Mouse (Mus musculus): ENCODE data around the gene Tmprss9. TPM values are rescaled to one million over a fixed set of nuclear protein-coding genes. Genes with fewer than 3 reads are reported as not detected.
A peak's percentile ranks its signal among the peaks of the same experiment; 100 is the strongest.

Gene Tmprss9
- polyA plus RNA-seq, 1 experiment from 2014 or later: 0.07 TPM

DNA sequence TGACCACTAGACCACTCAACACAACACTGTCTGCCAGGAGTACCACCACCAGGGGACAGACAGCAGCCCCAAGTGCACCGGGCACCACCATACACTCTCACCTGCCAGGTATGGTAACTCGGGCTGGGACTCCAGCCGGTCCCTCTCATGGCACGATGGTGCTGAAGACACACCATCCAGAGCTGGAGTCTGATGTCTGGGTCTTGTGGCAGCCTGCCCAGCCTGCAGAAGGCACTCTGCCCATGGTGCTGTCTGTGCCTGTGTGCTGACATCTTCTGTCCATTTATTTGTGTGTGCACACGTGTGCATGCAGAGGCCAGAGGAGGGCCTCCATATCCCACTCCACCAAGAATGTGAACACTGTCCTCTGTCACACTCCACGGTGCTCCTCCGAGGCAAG is 23.5 kb downstream of the Tmprss9 start:
- Histone ChIP-seq H3K4me1 (peaks cover 20% of the 10 kb centered on the region), H3K9ac (no peak overlapping the region), H3K27me3 (replicated peaks) (peaks cover 11% of the 10 kb centered on the region), H3K27ac (replicated peaks) (no peak overlapping the region), H3K36me3 (peaks cover 16% of the 10 kb centered on the region), H3K9me3 (no peaks in the 10 kb centered on the region), H3K4me2 (no peak overlapping the region), H3K4me3 (no peak overlapping the region)
- ATAC-seq (ENCODE audit: extremely low read depth, insufficient number of reproducible peaks, low FRiP score, low TSS enrichment): no peak
- 84% methylated on average over 7 of the region's 7 CpGs for WGBS

DNA sequence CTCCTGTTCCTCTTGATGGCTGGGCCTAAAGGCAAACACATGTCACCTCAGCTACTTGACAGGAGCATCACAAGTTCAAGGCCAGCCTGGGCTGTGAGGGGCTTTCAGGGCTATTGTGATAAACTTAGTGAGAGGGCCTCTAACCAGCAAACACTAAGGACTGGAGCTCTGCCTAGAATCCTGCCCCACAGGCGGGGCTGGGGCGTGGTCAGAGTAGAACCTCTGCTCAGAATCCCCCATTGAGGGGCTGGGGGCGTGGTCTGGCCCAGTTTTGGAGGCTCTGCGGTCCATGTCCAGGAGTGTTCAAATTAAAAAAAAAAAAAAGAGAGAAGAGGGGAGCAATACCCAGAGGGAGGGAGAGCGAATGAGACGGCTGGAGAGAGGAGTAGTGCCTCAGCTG is 24.0 kb downstream of the Tmprss9 start:
- ATAC-seq (ENCODE audit: extremely low read depth, insufficient number of reproducible peaks, low FRiP score, low TSS enrichment): no peak
- 80% methylated on average over 6 of the region's 6 CpGs for WGBS
- H3K36me3 ChIP-seq: peaks cover 16% of the 10 kb centered on the region

DNA sequence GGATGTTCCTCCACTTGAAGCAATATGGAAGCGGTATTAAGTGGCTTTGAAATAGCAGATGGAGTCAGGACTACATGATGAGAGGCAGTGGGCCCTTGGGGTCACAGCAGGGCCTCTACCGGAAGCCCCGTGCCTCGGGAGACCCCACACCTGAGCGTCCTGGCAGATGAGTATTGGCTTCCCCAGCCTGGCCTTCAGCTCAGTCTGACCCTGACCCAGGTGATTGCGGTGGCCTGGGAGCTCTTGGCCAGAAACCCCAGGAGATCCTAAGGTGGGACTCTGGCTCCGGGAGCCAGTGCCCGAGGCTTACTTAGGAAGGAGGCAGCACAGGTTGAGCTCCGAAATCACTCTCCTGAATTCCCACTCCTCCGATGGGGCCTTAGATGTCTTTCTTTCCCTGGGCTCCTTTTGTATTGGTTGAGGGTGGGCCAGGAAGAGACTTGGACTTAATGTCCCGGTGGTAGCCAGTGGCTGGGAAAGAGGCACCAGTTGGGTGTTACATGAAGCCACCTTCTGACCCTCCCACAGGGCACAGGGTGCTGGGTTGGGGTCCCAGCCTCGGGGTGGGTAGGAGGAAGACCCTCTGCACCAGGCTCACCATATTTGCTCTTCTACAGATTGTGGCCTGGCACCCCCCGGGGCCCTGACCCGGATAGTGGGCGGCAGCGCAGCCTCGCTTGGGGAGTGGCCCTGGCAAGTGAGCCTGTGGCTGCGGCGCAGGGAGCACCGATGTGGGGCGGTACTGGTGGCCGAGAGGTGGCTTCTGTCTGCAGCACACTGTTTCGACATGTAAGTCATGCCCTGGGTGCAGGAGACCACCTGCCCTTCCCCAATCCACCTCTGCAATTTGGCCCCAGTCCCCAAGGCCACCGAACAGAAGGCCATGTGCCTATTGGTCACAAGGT is 25.2 kb downstream of the Tmprss9 start:
- WGBS: 64% methylated on average over 24 of the region's 24 CpGs
- 0 out of 2 replicates have a peak overlapping the region, but pooled peaks have one; percentile 33 for H3K9ac ChIP-seq

More for the DNA sequence above, 24.0 kb downstream of the Tmprss9 start:
- Histone ChIP-seq H3K4me2 (no peak overlapping the region), H3K4me1 (peaks cover 20% of the 10 kb centered on the region), H3K27me3 (replicated peaks) (peaks cover 5% of the 10 kb centered on the region), H3K9ac (no peak overlapping the region), H3K4me3 (no peak overlapping the region), H3K27ac (replicated peaks) (no peak overlapping the region), H3K9me3 (no peaks in the 10 kb centered on the region)

DNA sequence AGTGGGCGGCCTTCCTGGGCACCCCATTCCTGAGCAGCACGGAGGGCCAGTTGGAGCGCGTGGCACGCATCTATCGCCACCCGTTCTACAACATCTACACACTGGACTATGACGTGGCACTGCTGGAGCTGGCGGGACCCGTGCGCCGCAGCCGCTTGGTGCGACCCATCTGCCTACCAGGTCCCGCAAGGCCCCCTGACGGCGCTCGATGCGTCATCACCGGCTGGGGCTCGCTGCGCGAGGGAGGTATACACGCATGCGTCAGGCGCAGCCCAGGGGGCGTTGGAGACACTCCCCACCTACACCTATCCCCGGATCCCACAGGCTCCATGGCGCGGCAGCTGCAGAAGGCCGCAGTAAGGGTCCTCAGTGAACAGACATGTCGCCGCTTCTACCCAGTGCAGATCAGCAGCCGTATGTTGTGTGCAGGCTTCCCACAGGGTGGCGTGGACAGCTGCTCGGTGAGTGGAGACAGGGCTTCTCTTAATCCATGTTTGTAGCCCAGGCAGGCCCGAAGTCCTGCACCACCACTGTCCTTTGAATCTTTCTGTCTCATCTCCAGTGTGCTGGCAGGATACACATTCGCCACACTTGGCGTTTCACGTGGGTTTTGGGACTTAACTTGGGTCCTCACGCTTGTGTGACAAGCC is 26.3 kb downstream of the Tmprss9 start:
- no peak overlapping the region for H3K27ac ChIP-seq (replicated peaks)

More for the DNA sequence above, 25.2 kb downstream of the Tmprss9 start:
- Histone ChIP-seq H3K27me3 (replicated peaks) (no peaks in the 10 kb centered on the region), H3K27ac (replicated peaks) (no peak overlapping the region), H3K36me3 (peaks cover 16% of the 10 kb centered on the region), H3K4me3 (no peak overlapping the region), H3K4me1 (peaks cover 23% of the 10 kb centered on the region), H3K4me2 (no peak overlapping the region), H3K9me3 (no peaks in the 10 kb centered on the region)
- no peak for ATAC-seq (ENCODE audit: extremely low read depth, insufficient number of reproducible peaks, low FRiP score, low TSS enrichment)

DNA sequence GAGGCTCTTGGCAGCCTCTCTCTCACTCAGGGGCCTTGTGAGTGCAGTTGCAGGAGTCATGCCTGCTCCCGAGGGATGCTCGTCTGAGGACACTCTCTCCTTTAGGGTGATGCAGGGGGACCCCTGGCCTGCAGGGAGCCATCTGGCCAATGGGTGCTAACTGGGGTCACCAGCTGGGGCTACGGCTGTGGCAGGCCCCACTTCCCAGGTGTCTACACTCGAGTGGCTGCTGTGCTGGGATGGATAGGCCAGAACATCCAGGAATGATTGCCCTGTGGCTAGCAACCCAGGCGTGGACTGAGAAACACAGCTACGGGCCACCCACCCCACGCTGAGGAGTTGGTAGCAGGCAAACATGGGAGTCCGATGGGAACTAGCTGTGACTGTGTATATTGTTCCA is 27.4 kb downstream of the Tmprss9 start:
- Histone ChIP-seq H3K4me1 (peaks cover 23% of the 10 kb centered on the region), H3K9ac (peak overlapping the region; percentile 87), H3K4me2 (peak overlapping the region; percentile 95), H3K9me3 (no peaks in the 10 kb centered on the region), H3K27ac (replicated peaks) (no peak overlapping the region), H3K27me3 (replicated peaks) (no peaks in the 10 kb centered on the region), H3K36me3 (peaks cover 37% of the 10 kb centered on the region), H3K4me3 (peak overlapping the region; percentile 71)
- 85% methylated on average over 8 of the region's 8 CpGs for WGBS
- ATAC-seq (ENCODE audit: extremely low read depth, insufficient number of reproducible peaks, low FRiP score, low TSS enrichment): no peak

More for the DNA sequence above, 26.3 kb downstream of the Tmprss9 start:
- H3K4me3 ChIP-seq: peak overlapping the region; percentile 28
- peak overlapping the region; percentile 58 for H3K9ac ChIP-seq
- H3K4me2 ChIP-seq: peak overlapping the region; percentile 53
- 26% methylated on average over 41 of the region's 41 CpGs for WGBS
- peaks cover 23% of the 10 kb centered on the region for H3K4me1 ChIP-seq
- no peak for ATAC-seq (ENCODE audit: extremely low read depth, insufficient number of reproducible peaks, low FRiP score, low TSS enrichment)
- peaks cover 26% of the 10 kb centered on the region for H3K36me3 ChIP-seq
- no peaks in the 10 kb centered on the region for H3K9me3 ChIP-seq
- no peaks in the 10 kb centered on the region for H3K27me3 ChIP-seq (replicated peaks)

DNA sequence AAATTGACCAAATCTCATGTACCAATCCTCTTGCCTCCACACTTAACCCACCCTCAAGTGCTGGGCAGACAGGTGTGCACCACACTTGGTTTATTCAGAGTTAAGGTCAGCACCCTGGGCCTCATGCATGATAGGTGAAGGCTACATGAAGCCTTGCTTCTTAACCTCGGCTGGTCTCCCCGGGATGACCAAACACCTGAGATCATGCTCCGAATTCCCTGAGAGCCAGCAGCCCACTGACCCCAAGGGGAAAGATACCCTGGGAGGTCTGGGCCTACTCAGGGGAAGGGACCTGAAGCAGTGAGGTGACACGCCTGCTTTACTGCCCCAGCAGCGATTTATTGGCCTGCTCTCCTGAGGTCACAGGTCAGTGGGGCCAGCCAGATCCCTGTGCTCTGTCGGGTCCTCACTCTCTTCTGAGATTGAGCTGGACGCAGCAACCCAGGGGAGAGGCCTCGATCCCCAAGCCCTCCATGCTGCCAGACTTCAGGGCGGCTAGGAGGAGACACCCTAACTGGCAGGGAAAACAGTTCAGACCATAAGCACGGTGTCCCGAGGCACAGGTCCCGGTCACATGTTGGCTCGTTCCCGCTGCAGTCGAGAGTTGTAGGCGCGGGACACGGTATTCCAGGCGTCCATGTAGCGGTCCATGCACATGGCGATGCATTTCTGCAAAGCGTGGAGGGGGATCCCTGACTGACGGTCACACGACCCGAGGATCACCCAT is 28.1 kb downstream of the Tmprss9 start:
- H3K9ac ChIP-seq: peak overlapping the region; percentile 87
- peak overlapping the region; percentile 73 for H3K27ac ChIP-seq (replicated peaks)
- 15% methylated on average over 25 of the region's 25 CpGs for WGBS
- peak overlapping the region; percentile 95 for H3K4me2 ChIP-seq
- no peaks in the 10 kb centered on the region for H3K27me3 ChIP-seq (replicated peaks)
- H3K4me1 ChIP-seq: peaks cover 27% of the 10 kb centered on the region
- peak overlapping the region; percentile 71 for H3K4me3 ChIP-seq
- peaks cover 44% of the 10 kb centered on the region for H3K36me3 ChIP-seq
- H3K9me3 ChIP-seq: no peaks in the 10 kb centered on the region
- ATAC-seq (ENCODE audit: extremely low read depth, insufficient number of reproducible peaks, low FRiP score, low TSS enrichment): no peak

DNA sequence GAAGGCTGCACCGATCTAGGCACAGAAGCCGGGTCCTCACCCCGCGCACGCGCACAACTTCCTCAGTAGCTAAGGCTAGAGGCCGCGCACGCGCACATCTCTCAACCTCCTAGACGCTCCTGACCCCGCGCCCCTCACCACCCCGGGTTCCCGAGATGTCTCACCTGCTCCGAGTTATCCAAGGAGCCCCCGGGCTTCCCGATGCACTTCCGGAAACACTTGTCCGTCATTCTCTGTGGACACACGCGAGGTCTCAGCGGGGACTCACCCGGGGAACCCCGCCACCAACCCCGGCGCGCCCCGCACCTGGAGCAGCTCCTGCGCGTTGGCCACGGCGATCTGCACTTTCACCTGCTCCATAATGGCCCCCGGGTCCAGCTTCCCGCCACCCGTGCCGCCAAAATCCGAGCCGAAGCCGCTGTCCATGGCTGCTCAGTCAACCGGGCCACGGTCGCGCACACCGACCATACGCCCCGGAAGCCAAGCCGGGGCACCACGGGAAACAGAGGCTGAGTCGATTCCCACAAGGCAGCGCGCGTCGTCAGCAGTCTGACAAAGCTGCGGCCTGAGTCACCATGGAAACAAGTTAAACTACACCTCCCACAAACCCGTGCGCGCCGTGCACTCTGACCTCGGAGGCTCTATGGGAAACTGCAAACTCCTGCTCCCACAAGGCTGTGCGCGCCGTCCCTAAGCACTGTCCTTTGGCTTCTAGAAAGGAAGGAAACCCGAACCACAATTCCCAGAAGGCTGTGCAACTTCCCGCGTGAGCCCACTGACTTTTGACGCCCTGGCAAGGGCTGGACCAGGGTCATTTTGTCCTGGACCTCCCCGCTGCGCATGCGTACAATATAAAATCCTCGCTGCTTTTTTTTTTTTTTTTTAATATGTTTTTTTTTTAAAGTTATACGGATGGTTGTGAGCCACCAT is 28.9 kb downstream of the Tmprss9 start, which contains the start of gene Timm13:
Gene Timm13 (minus strand): TSS at position 652 of the 930 bp plus-strand sequence.
- Histone ChIP-seq H3K9me3 (no peaks in the 10 kb centered on the region), H3K27ac (replicated peaks) (peak within 1 kb of the TSS; percentile 73), H3K4me1 (peaks cover 28% of the 10 kb centered on the region), H3K36me3 (peaks cover 52% of the 10 kb centered on the region), H3K4me3 (peak within 1 kb of the TSS; percentile 71), H3K9ac (peak within 1 kb of the TSS; percentile 87), H3K4me2 (peak within 1 kb of the TSS; percentile 95), H3K27me3 (replicated peaks) (no peaks in the 10 kb centered on the region)
- ATAC-seq (ENCODE audit: extremely low read depth, insufficient number of reproducible peaks, low FRiP score, low TSS enrichment): peak; percentile 88
- under 1% methylated on average over 72 of the region's 72 CpGs for WGBS

DNA sequence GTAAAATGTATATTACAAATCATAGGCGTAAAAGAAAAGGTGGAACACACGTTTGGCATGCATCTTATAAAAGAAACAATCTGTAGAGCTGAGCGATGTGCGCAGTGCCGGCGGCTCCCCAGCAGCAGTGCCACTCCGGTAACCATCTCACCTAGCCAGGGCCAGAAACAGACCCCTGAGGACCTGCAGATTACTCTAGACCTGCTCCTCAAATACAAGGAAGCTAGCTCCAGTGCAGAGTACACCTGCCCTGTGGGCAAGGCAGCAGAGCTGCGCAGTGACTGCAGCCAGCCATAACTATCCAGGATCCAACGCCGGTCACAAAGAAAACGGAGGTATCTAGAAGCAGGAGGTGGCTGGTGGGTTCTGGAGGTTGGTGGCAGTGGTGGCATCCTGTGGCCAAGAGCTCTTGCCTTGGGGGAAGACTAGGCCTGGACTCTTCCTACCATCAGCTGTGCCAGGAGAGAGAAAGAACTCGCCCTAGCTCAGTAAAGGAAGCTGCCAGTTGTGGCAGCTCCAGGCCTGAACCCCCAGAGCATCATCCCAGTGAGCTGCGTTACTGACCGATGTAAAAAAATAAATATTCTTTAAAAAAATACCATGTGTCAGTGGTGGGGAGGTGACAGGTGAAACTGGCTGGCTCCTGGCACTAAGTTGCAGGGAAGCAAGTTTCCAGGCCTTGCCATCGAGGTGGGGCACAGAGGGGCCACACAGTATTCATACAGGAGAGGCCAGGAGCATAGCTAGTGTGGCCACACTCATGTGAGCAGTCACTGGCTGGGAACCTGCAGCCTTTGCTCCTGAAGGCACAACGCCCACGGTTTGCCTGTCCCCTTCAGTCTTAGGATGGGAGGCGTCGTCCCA is 30.0 kb downstream of the Tmprss9 start:
- H3K9ac ChIP-seq: peak overlapping the region; percentile 41; the same call in 1 of the 2 replicates
- peaks cover 28% of the 10 kb centered on the region for H3K4me1 ChIP-seq
- peak overlapping the region; percentile 33; the same call in 1 of the 2 replicates for H3K27ac ChIP-seq (replicated peaks)
- H3K9me3 ChIP-seq: no peaks in the 10 kb centered on the region
- 89% methylated on average over 19 of the region's 19 CpGs for WGBS
- H3K27me3 ChIP-seq (replicated peaks): no peaks in the 10 kb centered on the region
- H3K4me2 ChIP-seq: peak overlapping the region; percentile 95
- no peak for ATAC-seq (ENCODE audit: extremely low read depth, insufficient number of reproducible peaks, low FRiP score, low TSS enrichment)
- H3K4me3 ChIP-seq: peak overlapping the region; percentile 71
- peaks cover 63% of the 10 kb centered on the region for H3K36me3 ChIP-seq

DNA sequence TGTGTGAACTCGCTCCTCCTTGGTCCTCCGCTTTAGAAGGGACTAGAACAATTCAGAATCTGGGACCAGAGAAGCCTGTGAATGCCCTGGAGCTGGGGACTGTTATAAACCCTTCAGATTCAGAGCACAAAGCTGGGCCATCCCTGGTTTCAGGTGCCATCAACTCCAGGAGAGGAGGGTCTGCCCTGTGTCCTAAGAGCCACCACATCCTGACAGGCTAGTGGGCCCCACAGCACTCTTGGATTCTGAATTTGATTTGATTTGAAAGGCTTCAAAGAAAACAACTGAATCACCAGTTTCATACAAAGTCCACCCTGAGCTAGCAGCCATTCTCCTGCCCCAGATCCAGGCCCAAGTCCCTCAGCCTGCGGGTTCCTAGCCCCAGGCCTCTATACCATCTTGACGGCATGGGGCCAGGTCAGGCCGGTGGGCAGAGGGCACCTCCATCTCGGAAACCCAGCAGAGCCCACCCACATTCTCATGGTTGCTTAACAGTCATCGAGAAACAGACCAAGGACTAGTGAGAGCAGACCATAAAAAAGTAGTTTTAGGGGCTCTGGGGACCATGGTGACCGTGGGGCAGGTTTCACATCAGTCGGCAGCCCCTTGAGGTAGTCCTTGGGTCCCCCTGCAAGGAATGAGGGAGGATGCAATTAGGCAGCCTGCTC is 30.8 kb downstream of the Tmprss9 start:
- WGBS: 89% methylated on average over 9 of the region's 9 CpGs
- H3K27me3 ChIP-seq (replicated peaks): no peaks in the 10 kb centered on the region
- no peak overlapping the region for H3K4me3 ChIP-seq
- no peaks in the 10 kb centered on the region for H3K9me3 ChIP-seq
- no peak overlapping the region for H3K27ac ChIP-seq (replicated peaks)
- H3K36me3 ChIP-seq: peaks cover 67% of the 10 kb centered on the region
- ATAC-seq (ENCODE audit: extremely low read depth, insufficient number of reproducible peaks, low FRiP score, low TSS enrichment): no peak
- H3K4me2 ChIP-seq: no peak overlapping the region
- no peak overlapping the region for H3K9ac ChIP-seq
- H3K4me1 ChIP-seq: peaks cover 28% of the 10 kb centered on the region
